Mouse (Mus musculus): ENCODE results near the gene Ltbr.
"Not testable (repeated sequence)": the region's sequence is repeated elsewhere in the genome, so short reads cannot be mapped to it uniquely, and the experiment has no call there.

Gene Ltbr

DNA sequence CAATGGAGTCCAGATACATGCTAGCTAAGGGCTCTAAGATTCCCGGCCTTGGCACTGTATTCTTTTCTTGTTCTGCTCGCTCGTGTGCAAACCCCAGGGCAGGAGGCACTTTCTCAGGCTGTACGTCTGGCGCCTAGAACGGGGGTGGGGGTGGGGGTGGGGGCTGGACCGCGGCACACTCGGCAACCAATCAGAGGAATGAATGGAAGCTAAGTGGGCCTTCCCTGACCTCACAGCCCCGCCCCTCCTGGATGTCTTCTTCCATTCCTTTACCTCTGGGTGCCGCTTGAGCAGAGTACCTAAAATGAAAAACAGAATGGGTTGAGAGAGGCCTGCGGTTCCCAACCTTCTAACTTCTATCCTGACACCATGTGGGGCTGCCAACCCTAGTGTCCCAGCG, 4.8 kb downstream of the Ltbr start:
- no peak for DNase-seq

DNA sequence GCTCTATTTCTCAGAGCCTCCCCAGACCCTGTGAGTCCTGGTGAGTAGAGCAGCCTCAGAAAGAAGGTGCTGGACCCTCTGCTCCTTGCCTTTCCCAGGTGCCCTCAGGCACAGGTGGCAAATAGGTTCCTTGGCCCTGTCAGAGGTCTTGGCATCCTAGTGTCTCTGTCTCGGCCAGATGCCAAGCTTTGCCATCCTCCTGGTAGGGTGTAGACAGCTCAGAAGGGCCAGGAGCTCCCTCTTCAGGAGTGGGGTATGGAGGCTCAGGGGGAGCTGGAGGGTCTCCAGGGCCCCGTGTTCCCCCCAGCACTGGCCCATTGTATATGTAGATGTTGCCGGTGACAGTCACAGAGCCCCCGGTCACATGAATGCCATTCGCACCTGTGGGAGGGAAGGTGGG, 6.6 kb downstream of the Ltbr start:
- DNase-seq = no peak

DNA sequence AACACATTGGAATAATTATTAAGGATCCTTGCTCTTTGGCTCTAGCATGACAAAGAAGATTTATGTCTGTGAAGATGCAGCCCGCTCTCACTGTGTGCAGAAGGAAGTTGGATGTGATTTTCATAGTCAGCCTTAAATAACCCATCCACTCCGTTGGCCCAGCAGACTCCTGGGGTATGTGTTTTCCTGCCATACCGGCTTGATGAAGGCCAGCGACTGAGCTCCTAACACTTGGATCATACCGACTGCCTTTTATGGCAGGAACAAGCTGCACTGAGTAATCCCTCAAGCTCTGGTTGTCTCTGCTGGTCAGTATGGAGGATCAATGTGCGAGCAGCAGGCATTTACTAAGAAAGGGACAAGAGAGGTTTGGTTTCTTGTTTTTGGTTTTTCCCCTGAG, 8.2 kb downstream of the Ltbr start:
- peak; percentile 27 for DNase-seq

DNA sequence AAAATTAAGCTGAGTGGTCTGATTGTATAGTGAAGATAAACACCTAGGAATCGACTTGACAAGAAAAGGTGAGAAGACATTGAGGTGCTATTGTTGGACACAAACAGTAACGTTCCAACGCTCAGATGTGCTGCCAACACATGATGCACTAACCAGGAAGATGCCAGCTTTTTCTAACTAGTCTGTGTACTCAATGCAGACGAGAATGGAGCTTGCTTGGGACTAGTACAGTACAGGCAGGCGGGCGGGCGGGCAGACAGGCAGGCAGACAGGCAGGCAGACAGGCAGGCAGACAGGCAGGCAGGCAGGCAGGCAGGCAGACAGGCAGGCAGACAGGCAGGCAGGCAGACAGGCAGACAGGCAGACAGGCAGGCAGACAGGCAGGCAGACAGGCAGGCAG, 9.3 kb downstream of the Ltbr start:
- not testable (repeated sequence) for DNase-seq

DNA sequence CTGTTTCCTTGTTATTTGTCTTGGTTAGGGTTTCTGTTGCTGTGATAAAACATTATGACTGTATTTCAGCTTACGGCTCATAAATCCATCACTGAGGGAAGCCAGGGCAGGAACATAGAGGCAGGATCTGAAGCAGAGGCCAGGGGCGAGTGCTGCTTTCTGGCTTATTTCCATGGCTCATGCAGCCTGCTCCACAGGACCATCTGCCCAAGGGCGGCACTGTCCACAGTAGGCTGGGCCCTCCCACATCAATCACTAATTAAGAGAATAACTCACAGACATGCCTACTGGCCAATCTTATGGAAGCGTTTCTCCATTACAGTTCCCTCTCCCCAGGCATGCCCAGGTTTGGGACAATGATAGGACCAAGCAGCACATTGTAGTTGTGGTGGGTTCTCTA, 10.4 kb downstream of the Ltbr start:
- DNase-seq = no peak

DNA sequence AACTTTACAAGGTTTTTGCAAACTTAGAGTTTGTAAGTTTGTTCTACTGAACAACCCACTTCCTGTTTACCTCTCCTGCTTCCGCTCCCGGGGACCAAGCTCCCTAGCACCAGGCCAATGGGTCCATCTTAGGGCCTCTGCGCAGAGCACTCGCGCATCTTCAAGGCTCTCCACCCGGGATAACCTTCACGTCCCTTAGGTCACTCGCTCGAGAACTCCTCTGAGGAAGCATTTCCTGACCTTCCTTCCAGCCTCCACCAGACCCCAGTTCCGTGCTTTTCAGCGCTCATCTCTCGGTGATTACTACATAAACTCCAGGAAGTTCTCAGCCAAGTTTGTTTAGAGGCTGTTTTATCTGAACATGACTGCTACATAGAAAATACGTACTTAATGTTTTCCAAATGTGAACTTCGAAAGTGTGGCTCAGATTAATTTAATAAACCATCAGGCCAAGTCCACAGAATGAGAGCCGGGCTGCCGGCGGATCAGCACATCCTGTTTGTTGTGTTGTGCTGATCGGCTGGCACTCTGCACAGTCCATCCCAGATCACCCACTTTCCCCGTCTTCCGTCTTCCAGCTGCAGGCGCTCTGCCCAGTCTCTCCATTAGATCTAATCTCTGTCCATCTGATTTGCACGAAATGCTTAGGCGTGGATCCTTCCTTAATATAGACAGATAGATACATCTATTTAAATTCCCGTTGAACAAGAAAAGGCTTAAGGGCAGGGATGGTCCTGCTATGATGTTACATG, 11.3 kb downstream of the Ltbr start:
- peak; percentile 54 for DNase-seq

DNA sequence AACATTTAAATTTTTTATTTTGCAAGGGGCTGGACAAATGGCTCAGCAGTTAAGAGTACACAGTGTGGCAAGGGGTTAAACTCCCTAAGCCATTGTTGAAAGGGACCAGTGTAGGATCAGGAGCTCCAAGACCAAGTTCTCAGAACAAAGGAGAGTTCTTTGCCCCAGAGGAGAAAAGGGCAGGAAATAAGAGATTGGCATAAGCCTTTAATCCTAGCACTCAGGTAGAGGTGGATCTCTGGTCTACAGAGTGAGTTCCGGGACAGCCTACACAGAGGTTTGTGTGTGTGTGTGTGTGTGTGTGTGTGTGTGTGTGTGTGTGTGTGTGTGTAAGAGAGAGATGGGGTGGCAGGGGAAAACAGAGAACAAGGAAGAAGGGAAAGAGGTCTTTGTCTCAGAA, 12.7 kb downstream of the Ltbr start:
- DNase-seq = no peak

DNA sequence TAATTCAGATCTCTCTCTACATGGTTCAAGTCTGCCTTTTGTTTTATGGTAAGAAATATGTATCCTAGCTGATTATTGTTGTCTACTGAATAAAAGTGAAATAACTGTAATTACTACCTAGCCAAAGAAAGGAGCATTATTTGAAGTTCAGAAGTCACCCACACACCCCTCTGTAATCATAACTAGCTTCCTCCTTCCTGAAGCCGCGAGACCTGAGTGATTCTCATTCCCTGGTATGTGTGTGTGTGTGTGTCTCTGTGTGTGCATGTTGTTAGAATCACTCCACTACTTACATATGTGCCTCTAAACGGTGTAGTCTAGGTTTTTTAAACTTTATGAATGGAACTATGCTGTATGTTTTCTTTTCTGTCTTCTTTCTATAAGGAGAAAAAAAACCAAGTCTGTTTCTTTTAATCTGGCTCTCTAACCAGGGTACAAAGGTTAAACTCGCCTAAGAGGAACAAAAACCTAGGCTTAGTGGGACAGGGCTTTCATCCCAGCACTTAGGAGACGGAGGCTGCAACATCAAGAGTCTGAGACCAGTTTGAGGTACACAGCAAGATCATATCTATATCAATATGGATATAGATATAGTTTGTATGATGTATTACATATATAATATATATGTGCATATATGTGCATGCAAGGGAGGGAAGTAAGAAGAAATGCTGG, 16.4 kb downstream of the Ltbr start:
- DNase-seq = no peak

DNA sequence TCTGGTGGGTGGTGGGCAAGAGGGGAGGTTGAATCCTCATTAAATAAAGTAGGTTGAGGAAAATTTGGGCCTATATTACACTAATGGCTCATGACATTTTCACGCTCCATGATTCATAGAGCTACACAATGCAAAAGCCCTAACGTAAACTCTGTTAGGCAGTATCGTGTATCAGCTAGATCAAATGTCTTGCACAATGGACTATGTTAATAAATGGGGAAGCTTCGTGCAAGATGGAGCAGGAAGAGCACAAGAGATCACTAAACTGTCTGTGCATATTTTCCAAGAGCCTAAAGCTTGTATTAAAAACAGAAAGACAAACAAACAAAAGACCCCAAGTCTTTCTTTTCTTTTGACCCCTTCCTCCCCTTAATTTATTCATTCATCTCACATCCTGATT, 19.6 kb downstream of the Ltbr start:
- no peak for DNase-seq

DNA sequence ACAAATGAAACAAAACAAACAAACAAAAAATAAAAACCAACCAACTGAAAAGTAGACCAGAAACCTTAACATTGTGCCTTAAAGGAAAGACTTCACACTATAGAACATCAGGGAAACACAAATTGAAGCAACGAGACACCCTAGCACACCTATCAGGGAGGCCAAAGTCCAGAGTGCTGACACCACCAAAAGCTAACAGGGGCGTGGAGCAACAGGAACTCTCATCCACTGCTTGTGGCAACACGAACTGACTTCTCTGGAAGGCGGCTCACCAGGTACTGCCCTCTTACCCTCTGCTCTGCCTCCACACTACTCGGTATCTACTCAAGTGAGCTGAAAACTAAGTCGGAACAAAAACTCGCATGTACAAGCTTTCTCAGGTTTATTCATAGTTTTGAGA, 21.4 kb downstream of the Ltbr start:
- DNase-seq = no peak

DNA sequence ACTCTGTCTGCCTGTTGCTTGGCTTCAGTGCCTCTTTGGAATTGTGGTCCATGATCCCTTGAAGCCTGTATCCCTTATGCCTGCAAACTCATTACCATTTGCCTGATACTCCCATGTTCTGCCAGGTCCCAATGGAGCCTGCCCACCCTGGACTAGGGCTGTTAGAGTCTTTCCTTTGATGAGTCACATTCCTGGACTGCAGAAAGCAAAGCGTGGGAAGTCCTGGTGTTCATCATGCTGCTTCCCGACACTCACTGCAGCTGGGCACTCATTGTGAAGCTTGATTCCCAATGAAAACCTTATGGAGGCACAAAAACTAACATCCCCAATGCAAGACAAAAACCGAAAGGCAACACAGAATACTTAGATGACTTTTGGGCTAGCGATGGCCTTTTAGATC, 22.4 kb downstream of the Ltbr start:
- no peak for DNase-seq

DNA sequence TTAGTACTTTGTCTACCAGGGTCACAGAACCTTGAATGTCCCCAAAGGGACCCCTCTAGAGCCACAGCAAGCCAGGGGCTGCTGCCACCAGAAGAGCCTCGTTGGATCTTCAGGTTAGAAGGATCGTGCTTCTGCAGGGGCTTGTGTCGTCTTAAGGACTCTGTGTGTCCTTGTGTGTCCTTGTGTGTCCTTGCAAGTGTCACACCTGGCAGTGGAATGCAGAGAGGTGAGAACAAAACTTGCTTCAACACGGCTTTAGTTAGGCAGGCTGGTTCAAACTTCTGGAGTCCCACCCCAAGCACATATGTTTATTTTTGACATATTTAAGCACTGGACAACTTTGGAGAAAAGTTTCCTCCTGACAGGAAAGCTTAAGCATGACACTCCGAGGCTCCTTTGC, 25.0 kb downstream of the Ltbr start:
- DNase-seq = no peak

DNA sequence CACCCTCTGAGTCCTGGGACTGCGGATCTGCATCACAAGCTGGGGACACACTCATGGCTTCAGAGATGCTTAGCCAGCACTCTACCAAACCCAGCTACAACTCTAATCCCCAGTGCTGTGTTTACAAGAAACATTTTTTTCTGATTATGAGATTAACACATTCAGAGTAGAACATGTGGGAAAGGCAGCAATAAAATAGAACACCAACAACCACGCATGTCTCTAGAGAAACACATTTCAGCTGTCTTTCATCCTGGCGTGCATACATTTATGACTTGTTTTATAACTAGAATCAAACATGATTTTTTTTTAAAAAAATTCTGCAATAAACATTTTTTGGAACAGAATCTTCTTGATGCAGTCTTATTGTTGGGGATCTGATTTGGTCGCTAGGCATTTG, 26.7 kb downstream of the Ltbr start:
- DNase-seq = no peak

DNA sequence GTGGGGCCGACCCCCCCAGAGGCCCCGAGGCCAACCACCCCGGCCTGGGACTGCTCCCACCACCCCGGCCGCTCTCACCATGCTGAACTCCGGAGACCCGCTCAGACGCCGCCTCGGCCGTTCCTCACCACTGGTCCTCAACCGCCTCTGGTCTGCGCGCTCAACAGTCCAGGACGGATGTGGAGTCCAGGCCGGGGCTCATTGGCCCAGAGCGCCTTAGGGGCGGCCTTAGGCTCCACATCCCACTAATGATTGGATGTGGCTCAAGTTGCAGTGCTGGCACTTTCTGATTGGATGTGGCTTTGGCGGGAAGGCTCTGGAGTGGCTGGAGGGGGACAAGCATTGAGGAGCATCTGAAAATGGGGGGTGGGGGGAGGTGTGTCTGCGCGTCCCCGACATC, 27.8 kb downstream of the Ltbr start, which contains the start of gene Tuba3a:
Tuba3a (minus strand) TSS at position 153 of the 400 bp plus-strand sequence.
- no peak for DNase-seq

DNA sequence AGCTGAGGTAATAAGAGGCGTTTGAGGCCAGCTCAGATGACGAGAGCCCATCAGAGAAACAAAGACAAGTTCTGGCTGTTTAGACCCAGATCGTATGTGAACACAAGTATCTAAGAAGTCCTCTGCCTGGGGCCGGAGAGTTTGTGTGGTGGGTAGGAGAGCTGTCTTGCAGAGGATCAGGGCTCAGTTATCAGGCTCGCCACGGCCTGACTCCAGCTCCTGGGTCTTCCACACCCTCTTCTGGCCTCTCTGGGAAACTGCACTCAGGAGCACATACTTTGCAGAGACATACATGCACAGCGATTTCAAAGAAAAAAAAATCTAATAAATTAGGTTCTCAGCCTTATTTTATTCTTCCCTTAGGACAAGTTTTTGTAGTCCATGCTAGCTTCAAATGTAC, 28.9 kb downstream of the Ltbr start:
- DNase-seq = no peak

DNA sequence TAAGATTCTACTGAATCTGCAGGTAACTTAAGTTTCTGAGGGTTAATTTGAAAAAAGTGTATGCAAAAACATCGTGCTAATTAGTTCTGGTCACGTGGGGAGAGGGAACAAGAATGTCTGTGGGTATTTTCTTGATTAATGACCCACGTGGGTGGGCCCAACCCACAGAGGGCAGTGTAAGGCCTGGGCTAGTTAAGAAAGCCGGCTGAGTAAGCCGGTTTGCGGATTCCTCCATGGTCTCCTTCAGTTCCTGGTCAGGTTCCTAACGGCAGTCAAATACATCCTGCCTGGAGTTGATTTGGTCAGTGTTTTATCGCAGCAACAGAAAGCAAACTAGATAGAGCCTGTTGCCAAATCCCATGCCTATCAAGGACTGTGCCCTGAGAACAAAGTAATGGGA, 29.4 kb downstream of the Ltbr start:
- DNase-seq = peak; percentile 58

DNA sequence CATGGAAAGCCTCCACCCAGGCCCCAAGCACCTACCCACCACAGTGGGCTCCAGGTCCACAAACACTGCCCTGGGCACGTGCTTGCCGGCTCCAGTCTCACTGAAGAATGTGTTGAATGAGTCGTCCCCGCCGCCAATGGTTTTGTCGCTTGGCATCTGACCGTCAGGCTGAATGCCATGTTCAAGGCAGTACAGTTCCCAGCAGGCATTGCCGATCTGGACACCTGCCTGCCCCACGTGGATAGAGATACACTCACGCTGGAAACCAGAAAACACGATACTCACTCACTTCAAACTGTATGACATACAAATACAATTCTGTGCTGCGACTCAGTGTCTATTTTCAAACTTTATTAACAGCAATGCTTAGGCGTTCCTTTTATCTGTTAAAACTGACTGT, 31.0 kb downstream of the Ltbr start:
- DNase-seq = not testable (repeated sequence)

DNA sequence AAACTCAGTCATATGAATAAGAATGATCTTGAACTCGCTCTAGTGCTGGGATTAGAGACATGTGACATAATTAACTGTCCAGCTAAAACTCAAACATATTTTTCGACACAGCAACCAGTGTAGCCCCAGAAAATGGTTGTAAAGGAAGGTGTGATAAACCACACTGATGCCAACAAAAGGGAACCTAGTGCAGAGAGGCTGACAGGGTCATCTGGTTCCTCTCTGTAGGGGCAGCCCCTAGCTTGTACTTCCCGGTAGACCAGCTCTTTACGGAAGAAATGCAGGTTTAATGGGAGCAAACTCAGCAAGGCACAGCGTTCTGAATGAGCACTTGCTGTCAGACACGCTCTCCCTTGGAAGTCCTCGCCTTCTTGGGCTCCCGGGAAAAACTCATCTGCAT, 34.0 kb downstream of the Ltbr start:
- no peak for DNase-seq

DNA sequence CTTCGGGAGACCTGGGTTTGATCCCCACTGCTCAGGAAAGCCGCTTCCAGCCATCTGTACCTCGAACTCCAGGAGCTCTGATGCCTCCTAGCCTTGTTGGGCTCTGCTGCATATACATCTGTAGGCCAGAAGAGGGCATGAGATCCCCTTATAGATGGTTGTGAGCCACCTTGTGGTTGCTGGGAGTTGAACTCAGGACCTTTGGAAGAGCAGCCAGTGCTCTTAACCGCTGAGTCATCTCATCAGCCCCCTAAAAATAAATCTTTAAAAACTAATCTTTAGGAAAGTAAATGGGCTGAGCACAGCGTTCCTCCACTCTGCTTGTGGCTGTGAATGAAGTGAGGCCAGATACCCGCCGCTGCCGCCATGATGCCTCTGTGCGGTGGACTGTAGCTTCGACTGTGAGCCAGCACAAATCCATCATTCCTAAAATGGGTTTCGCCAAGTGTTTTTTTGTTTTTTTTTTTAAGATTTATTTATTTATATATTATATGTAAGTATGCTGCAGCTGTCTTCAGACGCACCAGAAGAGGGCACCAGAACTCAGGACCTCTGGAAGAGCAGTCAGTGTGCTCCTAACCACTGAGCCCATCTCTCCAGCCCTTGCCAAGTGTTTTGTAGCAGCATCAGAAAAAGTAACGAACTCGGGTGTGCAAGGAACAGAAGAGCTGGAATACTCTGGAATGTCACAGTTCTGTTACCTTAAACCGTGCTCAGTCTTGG, 38.7 kb downstream of the Ltbr start:
- DNase-seq = peak; percentile 81

DNA sequence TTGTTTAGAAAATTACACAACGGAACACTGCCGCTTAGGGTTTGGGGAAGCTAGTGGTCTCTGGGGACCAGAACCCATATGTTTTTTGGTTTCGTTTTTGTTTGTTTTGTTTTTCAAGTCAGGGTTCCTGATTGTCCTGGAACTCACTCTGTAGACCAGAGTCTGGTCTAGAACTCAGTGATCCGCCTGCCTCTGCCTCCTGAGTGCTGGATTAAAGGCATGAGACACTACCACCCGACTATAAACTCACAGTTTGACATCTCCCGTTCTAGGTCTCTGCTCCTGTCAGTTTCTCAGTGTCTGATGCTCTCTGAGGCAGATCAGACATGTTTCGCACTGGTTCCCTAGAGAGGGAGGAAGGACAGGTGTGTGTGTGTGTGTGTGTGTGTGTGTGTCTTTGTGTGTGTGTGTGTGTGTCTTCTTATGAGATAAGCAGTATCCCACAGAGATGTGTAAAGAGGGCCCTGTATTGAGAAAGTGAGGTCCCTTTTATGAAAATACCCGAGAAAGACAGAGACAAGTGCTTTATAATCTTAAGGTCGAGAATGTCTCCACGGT, 41.4 kb downstream of the Ltbr start:
- DNase-seq = no peak

DNA sequence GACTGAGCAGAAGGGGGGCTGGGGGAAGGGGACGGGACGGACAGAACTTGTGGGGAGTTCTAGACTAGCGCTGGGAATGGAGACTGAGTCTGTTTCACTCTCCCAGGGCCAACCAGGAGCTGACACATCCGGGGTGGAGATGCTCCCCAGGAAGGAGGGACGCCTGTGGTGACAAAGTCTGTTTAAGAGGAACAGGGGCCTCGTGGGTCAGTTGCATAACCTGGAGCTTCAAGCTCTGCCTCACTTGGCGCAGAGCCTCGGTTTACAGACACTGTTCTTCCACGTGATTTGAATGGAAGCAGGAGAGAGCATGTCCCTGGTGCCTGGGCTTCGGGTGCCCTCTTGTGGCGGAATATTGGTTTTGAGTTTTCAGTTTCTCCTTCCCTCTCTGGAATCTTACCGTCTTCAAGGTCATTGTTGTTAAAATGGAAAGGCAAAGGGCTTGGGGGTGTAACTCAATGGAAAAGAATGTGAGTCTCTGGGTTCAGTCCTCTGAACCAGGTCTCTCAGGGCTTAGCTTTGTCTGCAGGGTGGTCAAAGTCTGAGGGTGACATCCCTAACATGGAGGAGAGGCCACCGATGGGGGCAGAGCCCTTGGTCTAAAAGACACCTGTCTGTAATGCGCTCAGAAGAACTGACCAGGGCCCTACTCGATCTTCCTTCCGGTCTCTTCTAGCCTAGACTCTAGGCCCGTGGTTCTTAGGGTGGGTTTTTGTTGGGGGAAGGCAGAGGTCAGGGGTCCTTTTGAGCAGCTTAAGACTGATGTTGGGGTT, 42.0 kb downstream of the Ltbr start:
- DNase-seq = peak; percentile 95

DNA sequence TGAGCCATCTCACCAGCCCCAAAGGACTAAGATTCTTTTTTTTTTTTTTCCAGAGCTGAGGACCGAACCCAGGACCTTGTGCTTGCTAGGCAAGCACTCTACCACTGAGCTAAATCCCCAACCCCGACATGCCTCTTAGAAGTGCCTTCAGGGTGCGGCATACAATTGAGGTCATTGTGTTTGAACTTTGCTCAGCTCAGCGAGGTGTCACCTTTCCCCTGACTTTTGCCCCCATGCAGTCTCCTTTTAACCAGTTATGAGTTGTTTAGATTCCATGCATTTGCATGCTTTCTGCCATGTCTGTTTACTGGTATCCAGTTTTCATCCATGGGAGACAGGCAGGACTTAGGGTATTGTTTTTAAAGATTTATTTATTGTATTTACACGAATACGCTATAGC, 44.9 kb downstream of the Ltbr start:
- no peak for DNase-seq

DNA sequence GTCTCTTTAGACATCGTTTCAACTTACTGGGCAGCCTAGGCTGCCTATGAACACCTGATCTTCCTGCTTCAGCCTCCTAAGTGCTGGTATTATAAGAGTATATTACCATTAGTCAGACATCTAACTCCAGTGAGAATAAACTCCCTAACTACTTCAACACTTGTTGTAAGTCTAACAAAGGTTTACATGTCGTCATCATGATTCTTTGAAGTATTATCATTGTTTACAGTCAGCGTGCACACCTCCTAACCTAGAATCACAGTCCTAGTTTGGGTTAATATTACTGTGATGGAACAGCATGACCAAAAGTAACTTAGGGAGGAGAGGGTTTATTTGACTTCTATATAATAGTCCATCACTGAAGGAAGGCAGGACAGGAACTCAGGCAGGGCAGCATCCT, 46.2 kb downstream of the Ltbr start:
- no peak for DNase-seq
